Mouse (Mus musculus) intestine, postnatal 0 days (tissue): ENCODE results near the gene Kcnf1. TPM values are rescaled to one million over a fixed set of nuclear protein-coding genes. Genes with fewer than 3 reads are reported as not detected.

Experiments
- ATAC-seq: fragments of 200-750 bp; cut with Nextera tagmentation; 2 replicates; pipeline ENCODE4 v1.8.0; 2017; ENCODE audit warnings: mild to moderate bottlenecking, moderate TSS enrichment, moderate library complexity
- H3K27ac ChIP-seq: fragments of 300-500 bp; sonication (generic); 2 replicates; pipeline ENCODE4 v1.5.1; 2014; ENCODE audit warnings: mild to moderate bottlenecking, low read depth, low read length, moderate library complexity
- H3K27me3 ChIP-seq: fragments of 300-500 bp; sonication (generic); replicated peaks from 2 replicates; pipeline ENCODE4 v1.6.1; 2014; ENCODE audit warnings: low read length, mixed read lengths; ENCODE audit not compliant: control insufficient read depth, insufficient read depth
- H3K36me3 ChIP-seq: fragments of 300-500 bp; sonication (generic); 2 replicates; pipeline ENCODE4 v1.6.1; 2014; ENCODE audit warnings: mild to moderate bottlenecking, moderate library complexity; ENCODE audit not compliant: control insufficient read depth, insufficient read depth
- H3K4me1 ChIP-seq: fragments of 300-500 bp; sonication (generic); replicated peaks from 2 replicates; pipeline ENCODE4 v1.6.1; 2014; ENCODE audit warnings: antibody characterized with exemption, low read length, mixed read lengths; ENCODE audit not compliant: control insufficient read depth, insufficient read depth
- H3K4me2 ChIP-seq: fragments of 300-500 bp; sonication (generic); replicated peaks from 2 replicates; pipeline ENCODE4 v1.6.1; 2014; ENCODE audit warnings: low read depth, mild to moderate bottlenecking, moderate library complexity
- H3K4me3 ChIP-seq: fragments of 300-500 bp; sonication (generic); 2 replicates; pipeline ENCODE4 v1.5.1; 2014; ENCODE audit warnings: low read depth, low read length
- H3K9ac ChIP-seq: fragments of 300-500 bp; sonication (generic); 2 replicates; pipeline ENCODE4 v1.6.1; 2014; ENCODE audit warnings: mild to moderate bottlenecking, low read depth, low read length
- H3K9me3 ChIP-seq: fragments of 300-500 bp; sonication (generic); 2 replicates; pipeline ENCODE4 v1.6.1; 2016; ENCODE audit warnings: mixed run types; ENCODE audit not compliant: control insufficient read depth
- CTCF ChIP-seq: sonication (generic); IDR thresholded peaks from 2 replicates; pipeline ENCODE4 v1.5.1; 2016; ENCODE audit warnings: low read depth, mild to moderate bottlenecking, control low read depth, antibody characterized with exemption, moderate library complexity
- WGBS: fragments of 180-500 bp; shearing (Covaris S2); extraction: QIAGEN DNeasy Blood & Tissue Kit; methylation state at CpG from one replicate; pipeline ENCODE4 v1.1.7; 2014; 5-methylcytosine and 5-hydroxymethylcytosine counted together
- polyA plus RNA-seq: library from polyadenylated mRNA; unstranded; fragments of >200 nt; fragmentation: Nextera tagmentation; extraction: Ambion mirVana; gene quantifications from 2 replicates; pipeline ENCODE4 v1.2.1, GENCODE M21; 2015

Gene Kcnf1
- polyA plus RNA-seq, 1 experiment from 2014 or later = 1.2 TPM

DNA sequence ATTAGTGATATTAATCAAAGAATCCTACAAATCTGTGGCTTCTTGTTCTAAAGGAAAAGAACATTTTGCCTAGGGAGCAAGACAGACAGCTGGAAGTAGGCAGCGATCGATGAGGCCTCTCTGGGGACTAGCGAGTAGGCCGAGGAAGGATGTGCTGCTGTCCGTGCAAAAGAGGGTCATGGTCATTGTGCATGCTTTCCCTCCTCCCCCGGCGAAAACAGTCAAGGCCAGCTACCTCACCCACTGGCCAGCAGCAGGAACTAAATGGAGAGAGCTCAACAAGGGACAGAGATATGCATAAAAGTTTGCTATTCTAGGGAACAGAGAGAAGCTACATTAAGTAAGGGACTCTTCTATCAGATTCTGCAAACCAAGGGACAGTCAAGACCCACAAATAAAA is 39.1 kb upstream of the Kcnf1 start:
- no peaks in the 10 kb centered on the region for H3K9me3 ChIP-seq
- H3K36me3 ChIP-seq = no peaks in the 10 kb centered on the region
- no peaks in the 10 kb centered on the region for H3K27me3 ChIP-seq
- no peak for TF ChIP-seq CTCF
- 89% methylated on average over 7 of the region's 7 CpGs for WGBS
- H3K4me2 ChIP-seq = no peak overlapping the region
- no peaks in the 10 kb centered on the region for H3K4me1 ChIP-seq
- no peak overlapping the region for H3K9ac ChIP-seq
- ATAC-seq = no peak
- no peak overlapping the region for H3K4me3 ChIP-seq
- H3K27ac ChIP-seq = no peak overlapping the region

DNA sequence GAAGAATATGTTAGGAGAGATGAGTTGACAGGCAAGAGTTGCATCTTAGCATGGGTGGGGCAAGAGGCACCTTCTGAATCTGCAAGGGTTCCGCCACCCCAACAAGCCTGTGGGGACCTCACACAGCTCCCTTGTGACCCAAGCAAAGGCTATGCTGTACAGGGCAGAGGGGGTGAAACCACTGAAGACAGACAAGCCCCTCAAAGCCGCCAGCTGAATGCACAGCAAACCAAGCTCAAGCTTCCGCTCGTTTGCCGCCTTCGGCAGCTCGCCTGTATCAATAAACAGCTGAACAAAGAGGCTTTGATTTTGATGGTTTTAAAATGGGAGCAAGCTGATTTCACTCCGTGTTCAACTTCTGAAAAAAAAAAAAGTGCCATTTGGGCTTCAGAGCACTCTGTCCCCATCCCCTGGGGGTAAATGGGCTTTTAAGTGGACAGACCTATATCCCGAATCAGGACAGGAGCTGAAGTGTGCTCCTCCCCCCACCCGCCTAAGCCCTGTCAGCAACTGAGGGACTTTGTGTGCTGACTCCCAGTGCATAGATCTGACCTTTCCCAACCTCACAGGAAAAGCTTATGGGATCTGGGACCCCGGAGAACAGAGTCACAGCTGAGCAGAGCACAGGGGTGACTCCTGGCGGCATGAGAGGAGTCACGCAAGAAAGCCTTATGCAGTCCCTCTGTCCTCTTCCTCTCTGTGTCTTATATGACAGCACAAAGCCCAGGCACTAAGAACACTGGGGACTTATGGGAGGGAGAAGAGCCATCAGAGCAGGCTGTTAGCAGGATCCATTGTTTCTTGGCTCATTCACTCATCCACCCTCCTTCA is 26.0 kb upstream of the Kcnf1 start:
- Histone ChIP-seq H3K9ac (no peak overlapping the region), H3K4me1 (no peaks in the 10 kb centered on the region), H3K27me3 (no peaks in the 10 kb centered on the region), H3K36me3 (no peaks in the 10 kb centered on the region), H3K4me2 (no peak overlapping the region), H3K27ac (no peak overlapping the region), H3K4me3 (no peak overlapping the region), H3K9me3 (no peaks in the 10 kb centered on the region)
- peak; percentile 22; the same call in 1 of the 2 replicates for TF ChIP-seq CTCF
- 65% methylated on average over 13 of the region's 13 CpGs for WGBS
- no peak for ATAC-seq

DNA sequence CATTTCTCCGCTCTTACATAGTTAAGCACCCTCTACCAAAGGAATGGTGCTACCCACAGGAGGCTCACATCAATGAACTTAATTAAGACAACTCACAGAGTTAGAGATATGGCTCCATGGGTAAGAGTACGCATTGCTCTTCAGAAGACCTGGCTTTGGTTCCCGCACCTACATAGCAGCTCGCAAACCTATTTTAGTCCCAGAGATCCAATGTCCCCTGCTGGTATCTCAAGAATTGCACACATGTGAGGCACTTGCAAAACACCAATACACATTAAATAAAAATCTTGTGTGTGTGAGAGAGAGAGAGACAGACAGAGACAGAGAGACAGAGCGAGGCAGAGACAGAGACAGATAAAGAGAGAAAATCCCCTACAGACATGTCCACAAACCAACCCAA is 21.9 kb upstream of the Kcnf1 start:
- Histone ChIP-seq H3K27me3 (no peaks in the 10 kb centered on the region), H3K9me3 (no peaks in the 10 kb centered on the region), H3K36me3 (no peaks in the 10 kb centered on the region), H3K27ac (no peak overlapping the region), H3K9ac (no peak overlapping the region), H3K4me2 (no peak overlapping the region), H3K4me1 (no peaks in the 10 kb centered on the region), H3K4me3 (no peak overlapping the region)
- no peak for ATAC-seq
- no peak for TF ChIP-seq CTCF
- 93% methylated on average over 5 of the region's 5 CpGs for WGBS

DNA sequence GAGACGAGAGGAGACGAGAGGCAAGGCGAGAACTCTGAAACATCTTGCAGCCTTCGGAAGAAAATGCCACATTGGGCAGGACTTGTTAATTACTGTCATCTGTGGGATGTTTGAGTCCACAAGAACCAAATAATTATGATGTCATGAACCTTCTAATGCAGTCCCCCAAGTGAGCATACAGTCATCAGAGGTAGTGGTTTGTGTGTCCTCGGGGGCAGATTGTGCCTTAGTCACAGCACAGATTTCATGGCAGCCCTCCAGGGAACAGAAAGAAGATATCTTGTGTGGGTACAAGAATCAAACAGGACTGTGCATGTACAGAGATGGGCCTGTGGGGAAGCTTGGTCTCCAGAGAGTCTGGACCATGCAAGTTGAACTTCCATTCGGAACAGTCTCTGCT is 17.5 kb upstream of the Kcnf1 start:
- Histone ChIP-seq H3K4me1 (no peaks in the 10 kb centered on the region), H3K36me3 (no peaks in the 10 kb centered on the region), H3K27ac (no peak overlapping the region), H3K9ac (no peak overlapping the region), H3K9me3 (no peaks in the 10 kb centered on the region), H3K4me2 (no peak overlapping the region), H3K27me3 (no peaks in the 10 kb centered on the region), H3K4me3 (no peak overlapping the region)
- WGBS = 94% methylated on average over 6 of the region's 6 CpGs
- no peak for TF ChIP-seq CTCF
- ATAC-seq = no peak

DNA sequence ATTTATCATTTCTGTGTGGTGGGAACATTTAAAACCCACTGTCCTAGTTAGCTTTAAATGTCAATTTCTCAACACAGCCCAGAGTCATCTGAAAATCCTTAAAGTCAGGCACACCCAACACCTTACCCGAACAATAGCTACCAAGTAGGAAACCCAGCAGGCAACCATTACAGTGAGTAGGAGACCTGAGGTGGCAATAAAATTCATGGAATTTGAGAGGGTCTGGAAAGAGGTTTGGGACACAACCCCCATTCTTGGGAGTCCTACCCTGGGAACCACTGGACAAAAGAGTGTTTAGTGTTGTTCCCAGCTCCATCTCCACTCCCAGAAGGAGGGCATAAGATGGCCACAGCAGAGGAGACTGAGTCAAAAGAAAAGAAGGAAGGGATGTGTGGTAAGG is 16.6 kb upstream of the Kcnf1 start:
- no peaks in the 10 kb centered on the region for H3K27me3 ChIP-seq
- no peaks in the 10 kb centered on the region for H3K4me1 ChIP-seq
- H3K9ac ChIP-seq = no peak overlapping the region
- 82% methylated on average over 1 of the region's 1 CpGs for WGBS
- ATAC-seq = no peak
- H3K4me2 ChIP-seq = no peak overlapping the region
- no peak overlapping the region for H3K4me3 ChIP-seq
- TF ChIP-seq CTCF = no peak
- no peaks in the 10 kb centered on the region for H3K36me3 ChIP-seq
- no peaks in the 10 kb centered on the region for H3K9me3 ChIP-seq
- no peak overlapping the region for H3K27ac ChIP-seq

DNA sequence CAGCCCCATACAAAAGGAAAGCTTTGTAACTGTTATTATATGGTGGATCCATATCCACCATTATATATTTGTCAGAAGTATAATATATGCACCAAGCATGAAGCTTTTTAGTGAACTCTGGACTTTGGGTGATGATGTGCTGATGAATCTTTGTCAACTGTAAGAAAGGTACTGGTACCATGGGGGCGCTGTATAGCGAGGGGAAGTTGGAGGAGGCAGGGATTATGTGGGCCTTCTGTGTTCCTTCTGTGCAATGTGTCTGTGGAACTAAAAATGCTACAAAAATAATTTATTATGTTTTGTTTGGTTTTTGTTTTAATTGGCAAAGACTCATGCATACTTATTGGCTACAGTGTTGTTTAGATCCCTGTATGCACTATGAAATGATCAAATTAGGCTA is 16.2 kb upstream of the Kcnf1 start:
- H3K4me3 ChIP-seq = no peak overlapping the region
- no peak for ATAC-seq
- no peaks in the 10 kb centered on the region for H3K36me3 ChIP-seq
- no peak overlapping the region for H3K4me2 ChIP-seq
- no peaks in the 10 kb centered on the region for H3K27me3 ChIP-seq
- H3K4me1 ChIP-seq = no peaks in the 10 kb centered on the region
- no peak for TF ChIP-seq CTCF
- no peak overlapping the region for H3K27ac ChIP-seq
- H3K9ac ChIP-seq = no peak overlapping the region
- no peaks in the 10 kb centered on the region for H3K9me3 ChIP-seq
- WGBS = 93% methylated on average over 2 of the region's 2 CpGs
